Mouse (Mus musculus): ENCODE measurements around the gene Pcbd2.

DNA sequence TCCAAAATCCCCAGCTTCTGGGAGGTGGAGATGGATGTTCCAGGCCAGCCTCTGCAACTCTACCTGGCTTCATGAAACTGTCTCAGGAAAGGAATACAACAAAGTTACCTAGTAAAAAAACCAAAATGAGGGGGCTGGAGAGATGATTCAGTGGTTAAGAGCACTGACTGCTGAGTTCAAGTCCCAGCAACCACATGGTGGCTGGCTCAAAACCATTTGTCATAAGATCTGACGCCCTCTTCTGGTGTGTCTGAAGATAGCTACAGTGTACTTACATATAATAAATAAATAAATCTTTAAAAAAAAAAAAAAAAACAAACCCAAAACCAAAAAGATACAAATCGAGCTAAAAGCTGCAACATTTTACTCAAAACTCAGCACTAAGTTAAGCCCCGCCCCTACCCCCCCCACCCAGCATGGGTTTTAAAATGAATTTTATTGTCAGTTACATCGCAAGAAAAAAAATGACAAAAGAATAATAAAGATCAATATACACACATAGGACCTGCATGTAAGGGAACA, 509 bp upstream of the Pcbd2 start:
- TF ChIP-seq POLR2A (IDR thresholded peaks at IDR 0.05; ENCODE audit: extremely low read depth, insufficient read depth, low read length) (no peak), CTCF (IDR thresholded peaks at IDR 0.05; ENCODE audit: extremely low read depth, insufficient read depth, low read length) (0 out of 2 replicates have a peak, but pooled peaks have one; percentile 3)
